Mouse (Mus musculus) lung, postnatal 14 days (tissue): ENCODE data around the gene Sel1l.
"Not testable (repeated sequence)": the region's sequence is repeated elsewhere in the genome, so short reads cannot be mapped to it uniquely, and the experiment has no call there.

Source experiments
- DNase-seq: peaks from one replicate; pipeline ENCODE4 v3.0.0; 2021

Gene Sel1l

GRCm38 (mm10) chr12:91815990-91816389 is 33.0 kb downstream of the Sel1l start:
- peak; percentile 50 for DNase-seq

- no peak for DNase-seq
These were observed 33.4 kb downstream of the Sel1l start for GRCm38 (mm10) chr12:91815552-91815951.

- DNase-seq, result no peak
These were observed 40.0 kb downstream of the Sel1l start for GRCm38 (mm10) chr12:91808911-91809310.

- no peak for DNase-seq
These were observed 41.2 kb downstream of the Sel1l start for GRCm38 (mm10) chr12:91807761-91808160.

GRCm38 (mm10) chr12:91807095-91807494 is 41.9 kb downstream of the Sel1l start:
- DNase-seq, result no peak

- no peak for DNase-seq
These were observed 44.7 kb downstream of the Sel1l start for GRCm38 (mm10) chr12:91804262-91804661.

- no peak for DNase-seq
These were observed 45.6 kb downstream of the Sel1l start for GRCm38 (mm10) chr12:91803207-91803932.

- DNase-seq, result no peak
These were observed 46.3 kb downstream of the Sel1l start for GRCm38 (mm10) chr12:91802586-91803206.

- DNase-seq, result no peak
These were observed 48.0 kb downstream of the Sel1l start for GRCm38 (mm10) chr12:91800861-91801385.

GRCm38 (mm10) chr12:91799821-91800335 is 49.1 kb downstream of the Sel1l start:
- DNase-seq, result no peak

- peak; percentile 32 for DNase-seq
These were observed 49.6 kb downstream of the Sel1l start for GRCm38 (mm10) chr12:91799379-91799773.

- no peak for DNase-seq
These were observed 50.1 kb downstream of the Sel1l start for GRCm38 (mm10) chr12:91798720-91799378.

GRCm38 (mm10) chr12:91796774-91797173 is 52.2 kb downstream of the Sel1l start:
- DNase-seq, result peak; percentile 34

- no peak for DNase-seq
These were observed 55.7 kb downstream of the Sel1l start for GRCm38 (mm10) chr12:91793266-91793665.

- no peak for DNase-seq
These were observed 57.1 kb downstream of the Sel1l start for GRCm38 (mm10) chr12:91791822-91792221.

- DNase-seq, result peak; percentile 71
These were observed 59.2 kb downstream of the Sel1l start for GRCm38 (mm10) chr12:91789801-91790200.

GRCm38 (mm10) chr12:91788446-91788845 is 60.5 kb downstream of the Sel1l start:
- DNase-seq, result not testable (repeated sequence)

- no peak for DNase-seq
These were observed 61.0 kb downstream of the Sel1l start, which contains the start of gene Ston2 for GRCm38 (mm10) chr12:91787959-91788437. Gene Ston2 (minus strand): TSS chr12:91788387.

- DNase-seq, result peak; percentile 44
These were observed 62.6 kb downstream of the Sel1l start for GRCm38 (mm10) chr12:91786355-91786754.

- no peak for DNase-seq
These were observed 67.5 kb downstream of the Sel1l start for GRCm38 (mm10) chr12:91781432-91781831.

GRCm38 (mm10) chr12:91780531-91780930 is 68.4 kb downstream of the Sel1l start:
- no peak for DNase-seq

- peak; percentile 78 for DNase-seq
These were observed 70.0 kb downstream of the Sel1l start for GRCm38 (mm10) chr12:91779004-91779365.
